Comparison of ENCODE assay signal across 29 mouse cellular contexts in the genomic region with DNA sequence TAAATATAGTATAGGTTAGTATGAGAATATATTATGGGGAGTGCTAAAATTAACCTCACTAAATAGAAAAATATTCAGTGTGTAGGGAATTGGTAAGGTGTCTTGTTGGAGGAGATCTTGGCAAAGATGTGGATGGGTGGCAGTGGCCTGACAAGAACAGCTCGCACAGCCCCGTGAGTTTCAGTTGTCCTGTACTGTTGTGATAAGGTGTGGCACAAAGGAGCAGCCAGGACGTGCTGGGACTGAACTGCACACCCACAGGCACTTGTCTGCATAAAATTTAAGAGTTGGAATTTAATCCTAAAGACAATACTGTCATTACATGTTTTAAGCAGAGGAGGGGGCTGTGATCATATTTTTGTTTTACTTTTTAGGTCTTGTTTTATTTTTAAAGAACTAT.
DNase-seq lines count a peak whose midpoint lies in the region; ATAC-seq and TF ChIP-seq lines count a peak whose summit lies in the region.
"Had no signal": no experiment of that assay in that cellular context is flagged by ENCODE, and none has a peak within 500 bp of the region (broad histone marks: within the 10 kb centered on the region; RNA-seq: fewer than 3 reads in every experiment).

No protein-coding gene starts in this region.

- H3K9ac ChIP-seq in heart, adult 2 months (ENCODE audit: low read depth, low read length): no peak overlapping the region
- H3K9ac ChIP-seq in MEL (ENCODE audit: control insufficient read depth, low read depth, low read length, poor library complexity, severe bottlenecking): no peak overlapping the region
- no peak overlapping the region for H3K9ac ChIP-seq in liver, embryonic 15.5 days
- H3K9ac ChIP-seq: embryonic facial prominence, embryonic 12.5 days; heart, embryonic 13.5 days; hindbrain, embryonic 14.5 days; limb, embryonic 13.5 days; lung, embryonic 14.5 days; midbrain, embryonic 13.5 days had no signal

- no peak overlapping the region for H3K4me2 ChIP-seq in liver, embryonic 15.5 days
- H3K4me2 ChIP-seq: embryonic facial prominence, embryonic 12.5 days; heart, embryonic 13.5 days; hindbrain, embryonic 14.5 days; limb, embryonic 13.5 days; lung, embryonic 14.5 days; midbrain, embryonic 13.5 days had no signal

- no peaks in the 10 kb centered on the region for H3K27me3 ChIP-seq in heart, adult 2 months (ENCODE audit: control insufficient read depth, insufficient read depth, low read length)
- H3K27me3 ChIP-seq in MEL (ENCODE audit: control insufficient read depth in 1 of 2, insufficient read depth in 2 of 2, low read length in 2 of 2): no peaks in the 10 kb centered on the region
- no peaks in the 10 kb centered on the region for H3K27me3 ChIP-seq in liver, embryonic 15.5 days
- H3K27me3 ChIP-seq: CH12.LX; embryonic facial prominence, embryonic 12.5 days; heart, embryonic 13.5 days; limb, embryonic 13.5 days; midbrain, embryonic 13.5 days had no signal

- peak; percentile 9; the same call in 1 of the 2 replicates for TF ChIP-seq RAD21 in MEL (IDR thresholded peaks at IDR 0.05; ENCODE audit: low read depth, low read length)

- H3K9me3 ChIP-seq in MEL (replicated peaks; ENCODE audit: insufficient read depth, low read length): no peaks in the 10 kb centered on the region
- no peaks in the 10 kb centered on the region for H3K9me3 ChIP-seq in liver, embryonic 15.5 days (replicated peaks)
- H3K9me3 ChIP-seq: embryonic facial prominence, embryonic 12.5 days; forebrain, embryonic 10.5 days; heart, embryonic 13.5 days; limb, embryonic 13.5 days; midbrain, embryonic 13.5 days had no signal

- no peak for TF ChIP-seq POLR2A in heart, adult 2 months (IDR thresholded peaks at IDR 0.05; ENCODE audit: insufficient read depth, low read depth, low read length)
- TF ChIP-seq POLR2A in MEL (IDR thresholded peaks at IDR 0.05; ENCODE audit: control insufficient read depth in 1 of 2, insufficient read depth in 1 of 2, low read depth in 1 of 2, low read length in 2 of 2, poor library complexity in 1 of 2): no peak

- 59% methylated on average over 3 of the region's 3 CpGs for WGBS in heart, adult 2 months
- 24% methylated on average over 3 of the region's 3 CpGs for WGBS in liver, embryonic 15.5 days (ENCODE audit: insufficient replicate concordance)

- no peak overlapping the region for H3K27ac ChIP-seq in heart, adult 2 months
- H3K27ac ChIP-seq in MEL (ENCODE audit: control insufficient read depth, low read depth, low read length): no peak overlapping the region
- H3K27ac ChIP-seq in liver, embryonic 15.5 days (replicated peaks): no peak overlapping the region
- H3K27ac ChIP-seq: embryonic facial prominence, embryonic 12.5 days; forebrain, embryonic 10.5 days; gastrocnemius, adult 2 months; heart, embryonic 13.5 days; hindbrain, embryonic 14.5 days; limb, embryonic 13.5 days; midbrain, embryonic 13.5 days had no signal

- H3K4me3 ChIP-seq in heart, adult 2 months: no peak overlapping the region
- no peak overlapping the region for H3K4me3 ChIP-seq in MEL (ENCODE audit: control insufficient read depth in 1 of 2, insufficient read depth in 1 of 2, low read depth in 2 of 2, low read length in 2 of 2)
- no peak overlapping the region for H3K4me3 ChIP-seq in liver, embryonic 15.5 days (replicated peaks)
- H3K4me3 ChIP-seq: embryonic facial prominence, embryonic 12.5 days; forebrain, embryonic 10.5 days; gastrocnemius, adult 2 months; heart, embryonic 13.5 days; limb, embryonic 13.5 days; midbrain, embryonic 13.5 days had no signal

- DNase-seq in heart, adult 11 months: peak; percentile 49
- DNase-seq in heart, adult 2 months: no peak
- DNase-seq in MEL (ENCODE audit: low read depth, low spot score): peak; percentile 13
- DNase-seq in retina, embryonic 14.5 days (ENCODE audit: low spot score): no peak
- no peak for DNase-seq in cerebellum, adult 9-10 months
- DNase-seq: adrenal gland, adult 2 months; cerebellum, adult 11 months; cerebellum, adult 9-11 months; embryo, embryonic 11 days; gastrocnemius, adult 2 months; gastrocnemius, postnatal 36 days; heart, postnatal 10 days; kidney, adult 9 months; kidney, postnatal 14 days; lung, embryonic 14.5 days; lung, postnatal 14 days; thymus, postnatal 4 days had no signal

- no peak for TF ChIP-seq EP300 in heart, adult 2 months (IDR thresholded peaks at IDR 0.05; ENCODE audit: insufficient read depth, low read depth, low read length)
- no peak for TF ChIP-seq EP300 in MEL (IDR thresholded peaks at IDR 0.05; ENCODE audit: low read depth in 1 of 2, low read length in 2 of 2)

- no peak for TF ChIP-seq CTCF in heart, adult 2 months (IDR thresholded peaks at IDR 0.05)
- no peak; a peak in 1 of 6 replicates for TF ChIP-seq CTCF in MEL (IDR thresholded peaks at IDR 0.05 in 2 of 3, conservative IDR thresholded peaks at IDR 0.05 in 1 of 3; ENCODE audit: control insufficient read depth in 1 of 3, insufficient read depth in 1 of 3, low read depth in 2 of 3, low read length in 3 of 3, poor library complexity in 1 of 3, severe bottlenecking in 1 of 3)

- H3K79me2 ChIP-seq in heart, adult 2 months (replicated peaks; ENCODE audit: control insufficient read depth, insufficient read depth, low read length): no peaks in the 10 kb centered on the region
- H3K79me2 ChIP-seq in MEL (ENCODE audit: control insufficient read depth, insufficient read depth, low read length, poor library complexity): no peaks in the 10 kb centered on the region

- no peaks in the 10 kb centered on the region for H3K4me1 ChIP-seq in heart, adult 2 months (ENCODE audit: control insufficient read depth, insufficient read depth, low read length)
- H3K4me1 ChIP-seq in MEL (ENCODE audit: control insufficient read depth in 1 of 2, insufficient read depth in 2 of 2, low read length in 2 of 2): no peaks in the 10 kb centered on the region
- H3K4me1 ChIP-seq in liver, embryonic 15.5 days (replicated peaks): no peaks in the 10 kb centered on the region
- H3K4me1 ChIP-seq: embryonic facial prominence, embryonic 12.5 days; forebrain, embryonic 10.5 days; limb, embryonic 13.5 days; midbrain, embryonic 13.5 days had no signal

- no peaks in the 10 kb centered on the region for H3K36me3 ChIP-seq in heart, adult 2 months (ENCODE audit: control insufficient read depth, insufficient read depth, low read length)
- H3K36me3 ChIP-seq in MEL (ENCODE audit: control insufficient read depth in 1 of 2, insufficient read depth in 2 of 2, low read length in 2 of 2): no peaks in the 10 kb centered on the region
- H3K36me3 ChIP-seq in liver, embryonic 15.5 days (replicated peaks): no peaks in the 10 kb centered on the region
- H3K36me3 ChIP-seq: embryonic facial prominence, embryonic 12.5 days; forebrain, embryonic 10.5 days; midbrain, embryonic 13.5 days had no signal

- intact Hi-C loops in heart, adult 2 months (cut with DNase I): no loop called here

- ATAC-seq in erythroid progenitor cell, adult 5-6 weeks (replicated peaks; ENCODE audit: low FRiP score, poor library complexity, severe bottlenecking): peak; percentile 63; the same call in 1 of the 2 replicates
- ATAC-seq in liver, embryonic 15.5 days (ENCODE audit: insufficient read depth): peak; percentile 68
- ATAC-seq in monocyte, adult 5-6 weeks (replicated peaks; ENCODE audit: insufficient number of reproducible peaks, low FRiP score, low TSS enrichment, poor library complexity, severe bottlenecking): no peak
- ATAC-seq: forebrain, embryonic 16.5 days; intestine, postnatal 0 days; midbrain, embryonic 13.5 days had no signal

TF ChIP-seq in MEL, 35 proteins besides CTCF, POLR2A, EP300 and RAD21:
- no peak for TF ChIP-seq KAT2A (conservative IDR thresholded peaks at IDR 0.05; ENCODE audit: low read depth, low read length)
- no peak for TF ChIP-seq NRF1 (IDR thresholded peaks at IDR 0.05; ENCODE audit: insufficient read depth, low read depth, low read length, poor library complexity, severe bottlenecking)
- no peak for TF ChIP-seq CHD1 (IDR thresholded peaks at IDR 0.05; ENCODE audit: low read depth, low read length)
- no peak for TF ChIP-seq TAL1 (IDR thresholded peaks at IDR 0.05; ENCODE audit: low read length)
- no peak for TF ChIP-seq BHLHE40 (IDR thresholded peaks at IDR 0.05; ENCODE audit: borderline replicate concordance, low read depth, low read length)
- no peak for TF ChIP-seq CHD2 (IDR thresholded peaks at IDR 0.05; ENCODE audit: low read length)

Comparison
In these comparisons a context has a peak if more than half of its experiments do, and no peak if none do; other contexts are left out.
1. DNase-seq: peak in heart, adult 11 months (single experiment) and MEL (single experiment); none in heart, adult 2 months (0 of 2), retina, embryonic 14.5 days (single experiment) and cerebellum, adult 9-10 months (single experiment).